Mouse (Mus musculus): ENCODE results near the gene Fstl4. TPM values are rescaled to one million over a fixed set of nuclear protein-coding genes. Genes with fewer than 3 reads are reported as not detected.

Fstl4 gene
- total and polyA plus RNA-seq, 2 experiments, result under 0.01 TPM; not detected in 1

DNA sequence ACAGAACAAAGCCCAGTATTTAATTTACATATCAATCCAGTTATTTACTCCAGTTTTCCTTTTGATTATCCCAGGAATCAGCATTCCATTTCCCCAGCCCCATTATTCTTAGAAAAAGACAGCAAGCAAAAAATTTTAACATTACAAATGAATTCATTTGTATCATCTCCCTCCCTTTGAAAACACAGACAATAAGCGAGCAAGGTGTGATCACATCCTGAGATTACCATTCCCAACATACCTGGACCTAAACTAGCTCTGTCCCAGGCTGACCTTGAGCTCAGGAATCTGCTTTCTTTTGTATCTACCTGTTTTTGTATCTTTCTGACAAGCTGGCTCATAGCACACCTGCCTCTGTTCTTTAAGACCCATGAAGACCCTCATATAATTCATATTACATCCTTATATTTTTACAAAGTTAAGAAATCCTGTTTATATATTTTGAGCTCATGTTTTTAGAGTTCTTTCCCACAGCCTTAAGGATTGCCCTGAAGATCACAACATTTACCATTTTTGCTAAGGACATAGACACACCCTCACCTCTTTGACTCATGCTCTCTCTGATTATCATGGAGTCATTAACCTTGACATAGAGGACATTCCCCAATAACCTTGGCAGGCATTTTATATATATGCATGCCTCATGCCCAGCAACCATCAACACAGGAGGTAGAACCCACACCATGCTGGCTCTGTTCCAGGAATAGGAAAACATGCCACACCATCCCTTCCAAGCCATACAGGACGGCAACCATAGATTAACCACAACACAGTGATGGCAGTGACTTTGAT, 438.2 kb downstream of the Fstl4 start:
- H3K79me2 ChIP-seq (ENCODE audit: control insufficient read depth, insufficient read depth, low read length), result no peaks in the 10 kb centered on the region

DNA sequence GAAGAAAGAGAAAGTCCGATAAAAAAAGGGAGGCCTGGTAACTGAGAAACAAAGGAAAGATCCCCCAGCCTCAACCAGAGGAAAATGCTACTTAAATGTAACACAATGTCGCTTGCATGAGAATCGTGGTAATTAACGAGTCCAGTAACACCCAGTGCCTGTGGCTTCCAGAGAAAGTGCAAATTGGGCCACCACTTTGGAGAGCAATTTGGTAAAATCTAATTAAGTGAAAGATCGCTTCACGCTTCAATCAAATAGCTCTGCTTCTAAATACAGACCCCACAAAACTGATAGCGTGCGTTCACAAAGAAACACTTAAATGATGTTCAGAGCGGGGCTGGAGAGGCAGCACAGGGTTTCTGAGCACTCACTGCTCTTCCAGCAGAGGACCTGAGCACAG, 446.4 kb downstream of the Fstl4 start:
- Histone ChIP-seq H3K27ac (replicated peaks; ENCODE audit: insufficient read depth, low read depth, low read length) (no peak overlapping the region), H3K4me1 (ENCODE audit: control insufficient read depth, insufficient read depth, low read length) (no peaks in the 10 kb centered on the region), H3K79me2 (ENCODE audit: control insufficient read depth, insufficient read depth, low read length) (no peaks in the 10 kb centered on the region), H3K27me3 (ENCODE audit: control insufficient read depth, insufficient read depth, low read length) (no peaks in the 10 kb centered on the region), H3K36me3 (ENCODE audit: control insufficient read depth, insufficient read depth, low read length) (no peaks in the 10 kb centered on the region), H3K4me3 (ENCODE audit: insufficient read depth, low read depth, low read length) (no peak overlapping the region), H3K9ac (ENCODE audit: low read depth, low read length) (no peak overlapping the region)
- WGBS, result 84% methylated on average over 9 of the region's 9 CpGs
- no peak for TF ChIP-seq CTCF (IDR thresholded peaks at IDR 0.05; ENCODE audit: low read depth, low read length)
- TF ChIP-seq POLR2A (IDR thresholded peaks at IDR 0.05; ENCODE audit: extremely low read depth, insufficient read depth, low read length), result no peak
- DNase-seq (ENCODE audit: extremely low read depth, low read depth, low spot score), result no peak

More for the DNA sequence above, 438.2 kb downstream of the Fstl4 start:
- Histone ChIP-seq H3K4me1 (ENCODE audit: control insufficient read depth, insufficient read depth, low read length) (no peaks in the 10 kb centered on the region), H3K27ac (replicated peaks; ENCODE audit: insufficient read depth, low read depth, low read length) (no peak overlapping the region), H3K36me3 (ENCODE audit: control insufficient read depth, insufficient read depth, low read length) (no peaks in the 10 kb centered on the region), H3K4me3 (ENCODE audit: insufficient read depth, low read depth, low read length) (no peak overlapping the region), H3K9ac (ENCODE audit: low read depth, low read length) (no peak overlapping the region), H3K27me3 (ENCODE audit: control insufficient read depth, insufficient read depth, low read length) (no peaks in the 10 kb centered on the region)
- no peak for DNase-seq (ENCODE audit: extremely low read depth, low read depth, low spot score)
- WGBS, result 93% methylated on average over 2 of the region's 2 CpGs
- TF ChIP-seq CTCF (IDR thresholded peaks at IDR 0.05; ENCODE audit: low read depth, low read length) (no peak), POLR2A (IDR thresholded peaks at IDR 0.05; ENCODE audit: extremely low read depth, insufficient read depth, low read length) (no peak)

DNA sequence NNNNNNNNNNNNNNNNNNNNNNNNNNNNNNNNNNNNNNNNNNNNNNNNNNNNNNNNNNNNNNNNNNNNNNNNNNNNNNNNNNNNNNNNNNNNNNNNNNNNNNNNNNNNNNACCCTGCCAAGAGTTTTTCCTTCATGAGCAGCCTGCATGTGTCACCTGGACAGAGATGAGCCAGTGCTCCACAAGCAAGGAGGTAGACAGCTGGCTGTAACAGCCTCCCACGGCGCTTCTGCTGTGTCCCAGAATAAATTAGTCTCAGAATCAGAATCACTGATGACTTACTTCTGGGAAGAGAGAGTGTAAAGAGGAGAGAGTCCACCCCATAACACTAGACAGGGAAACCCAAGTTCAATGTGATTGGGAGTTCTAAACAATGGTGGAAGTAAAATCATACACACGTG, 464.6 kb downstream of the Fstl4 start:
- H3K4me3 ChIP-seq (ENCODE audit: insufficient read depth, low read depth, low read length), result no peak overlapping the region
- H3K27ac ChIP-seq (replicated peaks; ENCODE audit: insufficient read depth, low read depth, low read length), result no peak overlapping the region
- H3K36me3 ChIP-seq (ENCODE audit: control insufficient read depth, insufficient read depth, low read length), result no peaks in the 10 kb centered on the region
- 89% methylated on average over 3 of the region's 3 CpGs for WGBS
- DNase-seq (ENCODE audit: extremely low read depth, low read depth, low spot score), result no peak
- H3K79me2 ChIP-seq (ENCODE audit: control insufficient read depth, insufficient read depth, low read length), result no peaks in the 10 kb centered on the region
- no peaks in the 10 kb centered on the region for H3K4me1 ChIP-seq (ENCODE audit: control insufficient read depth, insufficient read depth, low read length)
- no peak overlapping the region for H3K9ac ChIP-seq (ENCODE audit: low read depth, low read length)
- TF ChIP-seq CTCF (IDR thresholded peaks at IDR 0.05; ENCODE audit: low read depth, low read length) (no peak), POLR2A (IDR thresholded peaks at IDR 0.05; ENCODE audit: extremely low read depth, insufficient read depth, low read length) (no peak)
- no peaks in the 10 kb centered on the region for H3K27me3 ChIP-seq (ENCODE audit: control insufficient read depth, insufficient read depth, low read length)

DNA sequence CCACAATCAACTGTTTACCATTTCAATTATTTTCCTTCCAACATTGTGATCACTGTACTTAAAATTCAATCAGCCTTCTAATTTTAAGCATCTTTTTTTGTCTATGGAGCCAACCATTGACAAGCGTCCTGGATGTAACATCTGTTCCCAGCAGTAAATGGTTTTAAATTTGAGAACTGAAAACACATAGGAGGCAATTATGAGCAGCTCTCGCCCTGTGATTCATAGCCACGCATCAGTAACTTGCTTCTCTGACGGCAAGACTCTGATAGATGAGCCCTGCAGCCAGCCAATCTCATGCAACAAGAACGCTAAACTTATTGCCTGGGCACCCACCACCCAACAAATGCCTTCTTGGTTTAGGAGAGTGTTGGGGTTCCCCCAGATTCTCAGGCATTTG, 467.4 kb downstream of the Fstl4 start:
- Histone ChIP-seq H3K9ac (ENCODE audit: low read depth, low read length) (no peak overlapping the region), H3K4me3 (ENCODE audit: insufficient read depth, low read depth, low read length) (no peak overlapping the region), H3K4me1 (ENCODE audit: control insufficient read depth, insufficient read depth, low read length) (no peaks in the 10 kb centered on the region), H3K36me3 (ENCODE audit: control insufficient read depth, insufficient read depth, low read length) (no peaks in the 10 kb centered on the region), H3K79me2 (ENCODE audit: control insufficient read depth, insufficient read depth, low read length) (no peaks in the 10 kb centered on the region), H3K27me3 (ENCODE audit: control insufficient read depth, insufficient read depth, low read length) (no peaks in the 10 kb centered on the region), H3K27ac (replicated peaks; ENCODE audit: insufficient read depth, low read depth, low read length) (no peak overlapping the region)
- DNase-seq (ENCODE audit: extremely low read depth, low read depth, low spot score), result no peak
- TF ChIP-seq POLR2A (IDR thresholded peaks at IDR 0.05; ENCODE audit: extremely low read depth, insufficient read depth, low read length) (no peak), CTCF (IDR thresholded peaks at IDR 0.05; ENCODE audit: low read depth, low read length) (no peak)
- 92% methylated on average over 5 of the region's 5 CpGs for WGBS

DNA sequence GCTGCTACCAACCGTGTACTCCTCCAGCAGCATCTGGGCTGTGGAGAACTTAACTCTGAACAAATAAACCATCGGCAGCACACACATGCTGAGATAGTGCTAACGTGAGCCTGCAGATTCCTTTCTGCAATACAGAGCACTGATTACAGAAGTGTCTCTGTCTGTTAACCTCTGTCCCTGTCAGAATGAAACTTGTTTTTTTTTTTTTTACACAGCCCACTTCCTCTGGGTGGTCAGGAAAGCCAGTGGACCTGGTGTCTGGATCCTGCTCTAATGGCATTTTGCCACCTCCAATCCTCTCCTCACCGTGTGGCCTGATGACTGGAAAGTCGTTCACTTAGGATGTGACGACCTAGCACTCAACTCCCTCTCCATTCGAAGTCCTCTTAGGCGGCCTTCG, 469.2 kb downstream of the Fstl4 start:
- H3K9ac ChIP-seq (ENCODE audit: low read depth, low read length), result no peak overlapping the region
- H3K4me3 ChIP-seq (ENCODE audit: insufficient read depth, low read depth, low read length), result no peak overlapping the region
- DNase-seq (ENCODE audit: extremely low read depth, low read depth, low spot score), result no peak
- TF ChIP-seq POLR2A (IDR thresholded peaks at IDR 0.05; ENCODE audit: extremely low read depth, insufficient read depth, low read length) (no peak), CTCF (IDR thresholded peaks at IDR 0.05; ENCODE audit: low read depth, low read length) (no peak)
- no peaks in the 10 kb centered on the region for H3K27me3 ChIP-seq (ENCODE audit: control insufficient read depth, insufficient read depth, low read length)
- no peaks in the 10 kb centered on the region for H3K4me1 ChIP-seq (ENCODE audit: control insufficient read depth, insufficient read depth, low read length)
- no peak overlapping the region for H3K27ac ChIP-seq (replicated peaks; ENCODE audit: insufficient read depth, low read depth, low read length)
- WGBS, result 61% methylated on average over 9 of the region's 9 CpGs
- H3K36me3 ChIP-seq (ENCODE audit: control insufficient read depth, insufficient read depth, low read length), result no peaks in the 10 kb centered on the region
- no peaks in the 10 kb centered on the region for H3K79me2 ChIP-seq (ENCODE audit: control insufficient read depth, insufficient read depth, low read length)

All from liver, adult 2 months (tissue).